Mouse (Mus musculus): ENCODE measurements around the gene Gmnn.

Gmnn gene

DNA sequence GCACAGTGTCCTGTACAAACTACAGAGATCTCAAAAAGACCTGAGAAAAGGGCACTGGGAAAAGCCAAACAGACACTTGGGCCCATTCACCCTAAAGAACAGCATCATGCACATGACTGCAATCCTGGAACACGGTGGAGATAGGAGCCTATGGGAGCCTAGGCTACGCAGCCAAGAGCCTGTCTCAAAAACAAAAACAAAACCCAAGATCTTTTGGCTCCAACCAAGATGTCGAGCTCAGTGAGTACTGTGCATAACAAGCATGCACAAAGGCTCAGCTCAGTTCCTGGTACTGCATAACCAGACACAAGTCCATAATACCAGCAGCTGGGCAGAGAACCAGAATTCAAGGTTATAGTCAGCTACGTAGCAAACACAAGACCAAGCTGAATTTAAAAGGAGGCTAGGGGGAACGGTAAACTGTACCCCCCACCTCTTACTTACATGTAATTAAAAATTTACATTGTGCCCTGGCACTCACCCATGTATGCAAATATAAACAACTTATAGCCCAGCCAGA is 1.3 kb downstream of the Gmnn start:
- no peak for DNase-seq

DNA sequence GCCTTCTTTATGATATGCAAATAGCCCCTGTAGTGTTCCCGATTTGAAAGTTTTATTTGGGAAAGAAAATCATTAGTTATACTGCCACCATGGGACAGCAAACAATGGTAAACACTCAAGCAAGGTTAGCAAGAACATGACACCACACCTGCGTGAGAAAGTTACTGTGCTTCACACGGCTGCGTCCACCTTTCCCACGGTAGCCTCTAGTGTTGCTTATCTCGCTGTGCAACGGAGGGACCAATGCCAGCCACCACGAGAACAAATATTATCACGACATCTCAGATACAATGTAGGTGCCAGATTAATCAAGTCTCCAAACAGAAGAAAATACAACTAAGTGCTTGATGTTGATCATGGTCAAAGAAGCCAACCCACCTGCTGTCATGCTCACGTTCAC is 2.3 kb downstream of the Gmnn start:
- no peak for DNase-seq

- no peak for DNase-seq
Measured at GRCm38 (mm10) chr13:24757820-24758564, 3.7 kb downstream of the Gmnn start.

GRCm38 (mm10) chr13:24756756-24757155 is 5.0 kb downstream of the Gmnn start:
- DNase-seq = no peak

DNA sequence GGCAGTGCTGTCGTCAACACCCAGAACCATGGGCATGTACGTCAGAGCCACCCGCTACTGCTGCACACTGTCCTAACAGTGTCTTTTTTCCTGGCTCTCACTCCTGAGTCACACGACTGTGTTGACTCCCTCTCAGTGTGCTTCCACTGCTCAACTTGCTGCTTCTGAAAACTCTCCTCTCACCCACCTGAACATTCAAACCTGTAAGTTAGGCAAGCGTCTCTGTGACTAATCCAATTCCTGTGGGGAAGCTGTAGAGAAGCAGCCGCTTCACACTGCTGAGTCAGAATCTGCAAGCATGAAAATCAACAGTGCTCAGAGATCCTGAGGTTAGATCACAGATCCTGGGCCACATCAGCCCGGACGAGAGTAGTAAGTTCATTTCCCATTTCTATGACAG is 10.3 kb downstream of the Gmnn start:
- no peak for DNase-seq

DNA sequence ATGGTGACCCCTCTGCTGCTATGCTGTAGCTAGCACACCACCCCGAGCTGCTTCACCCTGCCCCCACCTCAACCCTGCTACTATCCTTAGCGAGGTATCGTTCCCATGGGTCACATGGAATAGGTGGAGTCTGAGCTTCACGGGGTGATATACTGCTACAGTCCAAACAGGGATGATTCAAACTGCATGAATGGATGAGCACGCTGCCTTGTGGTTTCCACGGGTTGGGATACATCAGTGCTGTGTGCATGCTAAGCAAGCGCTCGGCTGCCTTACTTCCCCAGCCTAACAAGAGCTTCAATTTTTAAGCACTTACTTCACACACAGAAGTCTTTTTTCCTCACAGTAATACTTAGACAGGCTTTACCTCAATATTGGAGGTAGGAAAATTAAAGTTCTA is 10.9 kb downstream of the Gmnn start:
- no peak for DNase-seq

DNA sequence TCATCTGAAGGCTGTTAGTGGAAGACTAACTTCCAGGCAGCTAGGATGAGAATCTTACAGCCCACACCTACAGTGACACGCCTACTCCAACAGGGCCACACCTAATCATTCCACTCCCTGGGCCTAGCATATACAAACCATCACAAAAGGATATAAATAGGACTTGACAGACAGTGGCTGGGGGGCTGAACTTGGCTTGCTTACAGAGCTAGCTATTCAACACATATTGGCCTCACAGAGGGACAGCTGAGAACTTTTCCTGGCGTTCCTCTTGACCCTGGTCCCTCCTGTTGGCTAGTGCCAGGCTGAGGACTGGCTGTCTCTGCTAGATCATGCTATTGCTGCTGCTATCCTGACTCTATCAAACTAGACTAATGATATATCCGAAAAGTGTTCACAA is 13.9 kb downstream of the Gmnn start:
- DNase-seq = no peak

DNA sequence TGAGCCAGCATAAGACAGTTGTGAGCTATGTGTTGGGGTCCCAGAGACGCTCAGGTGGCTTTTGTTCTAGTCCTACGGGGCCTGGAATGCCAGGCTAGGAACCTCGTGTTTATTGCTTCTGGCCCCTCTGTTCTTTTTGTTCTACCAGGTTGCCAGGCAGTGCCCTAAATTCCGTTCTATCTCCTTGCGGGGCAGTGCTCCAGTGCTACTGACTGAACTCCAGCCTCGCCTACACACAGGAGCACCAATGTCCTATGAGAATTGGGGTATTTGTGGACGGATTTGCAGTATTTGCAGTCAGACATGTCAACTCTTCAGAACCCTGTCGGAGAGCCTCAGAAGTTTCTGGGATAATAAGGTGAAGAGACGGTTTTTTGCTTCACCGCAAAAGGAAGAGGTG is 20.7 kb downstream of the Gmnn start, which contains the start of gene Armh2:
Gene Armh2, plus strand, starts transcription at position 205 of the 400 bp plus-strand sequence.
- DNase-seq = no peak

GRCm38 (mm10) chr13:24735608-24736131 is 26.1 kb downstream of the Gmnn start:
- no peak for DNase-seq

- no peak for DNase-seq
Measured at GRCm38 (mm10) chr13:24734502-24734901, 27.2 kb downstream of the Gmnn start.

GRCm38 (mm10) chr13:24729128-24729527 is 32.6 kb downstream of the Gmnn start:
- DNase-seq = no peak

GRCm38 (mm10) chr13:24724395-24724759 is 37.3 kb downstream of the Gmnn start:
- DNase-seq = no peak

- DNase-seq = peak; percentile 28
Measured at GRCm38 (mm10) chr13:24723699-24724394, 37.9 kb downstream of the Gmnn start.

DNA sequence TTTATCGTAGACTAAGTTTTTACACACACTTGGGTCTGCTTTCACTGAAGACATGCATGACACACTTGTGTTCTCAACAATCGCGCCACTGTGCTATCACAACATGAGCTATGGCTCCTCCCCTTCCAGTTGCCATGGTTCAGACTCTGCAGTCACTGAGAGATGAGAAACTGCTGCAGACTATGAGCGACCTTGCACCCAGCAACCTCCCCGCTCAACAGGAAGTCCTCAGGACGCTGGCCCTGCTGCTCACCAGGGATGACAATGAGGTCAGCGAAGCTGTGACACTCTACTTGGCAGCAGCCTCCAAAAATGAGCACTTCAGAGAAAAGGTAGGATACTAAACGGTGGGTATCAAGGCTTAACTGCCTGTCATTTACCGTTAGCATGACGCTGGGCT is 40.2 kb downstream of the Gmnn start:
- DNase-seq = peak; percentile 36

DNA sequence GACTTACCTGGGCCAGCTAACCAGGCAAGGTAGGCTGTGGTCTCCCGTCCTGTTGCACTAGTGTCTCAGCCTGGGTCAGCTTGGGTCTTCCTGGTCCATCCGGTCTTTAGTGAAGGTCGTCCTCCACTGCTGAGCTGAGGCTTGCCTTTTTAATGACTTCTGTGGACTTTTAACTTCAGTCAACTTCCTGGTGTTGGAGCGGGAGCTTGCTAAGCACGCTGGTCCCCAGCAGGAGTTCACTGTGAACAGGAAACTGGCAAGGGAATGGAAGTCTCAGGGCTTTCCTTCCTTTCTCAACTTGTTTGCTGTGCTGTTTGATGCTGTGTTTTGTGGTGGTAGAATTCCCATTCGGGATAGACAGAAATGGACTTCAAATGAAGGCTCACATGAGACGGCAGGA is 44.0 kb downstream of the Gmnn start:
- peak; percentile 22 for DNase-seq

DNA sequence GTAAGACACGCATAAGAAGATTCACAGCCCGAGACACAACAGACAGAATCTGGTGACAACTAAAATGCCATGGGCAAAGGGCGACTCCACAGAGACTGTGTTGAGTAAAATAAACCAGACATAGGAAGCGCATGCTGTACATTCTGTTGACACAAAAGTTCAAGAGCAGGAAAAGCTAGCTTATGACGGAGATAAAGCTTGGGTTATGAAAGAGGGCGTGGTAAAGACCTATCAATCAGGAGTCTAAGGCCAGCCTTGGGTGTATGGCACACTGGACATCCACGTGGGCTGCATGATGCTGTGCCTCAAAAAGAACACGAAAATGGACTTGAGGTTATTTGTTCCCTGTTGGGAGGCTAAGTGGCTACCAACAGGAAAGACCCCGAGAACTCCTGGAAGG is 45.3 kb downstream of the Gmnn start:
- DNase-seq = no peak

DNA sequence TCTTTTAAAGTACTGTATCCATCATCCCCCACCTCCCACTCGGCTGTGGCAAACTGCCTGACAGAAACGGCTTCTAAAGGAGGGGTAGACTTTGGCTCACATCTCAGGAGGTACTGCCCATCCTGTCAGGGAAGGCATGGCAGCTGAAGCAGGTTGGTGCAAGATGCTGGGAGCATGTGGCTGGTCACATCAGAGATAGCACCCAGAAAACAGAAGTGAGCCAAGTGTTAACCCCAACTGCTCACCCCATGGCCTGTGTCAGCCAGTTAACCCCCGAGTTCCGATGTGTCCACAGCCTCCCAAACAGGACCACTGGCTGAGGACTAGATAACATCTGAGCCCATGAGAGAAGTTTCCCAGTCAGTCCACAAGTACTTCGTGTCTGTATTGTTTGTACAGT is 46.1 kb downstream of the Gmnn start:
- no peak for DNase-seq

GRCm38 (mm10) chr13:24714360-24714885 is 47.3 kb downstream of the Gmnn start:
- DNase-seq = peak; percentile 32

GRCm38 (mm10) chr13:24713434-24714000 is 48.2 kb downstream of the Gmnn start:
- peak; percentile 93 for DNase-seq

DNA sequence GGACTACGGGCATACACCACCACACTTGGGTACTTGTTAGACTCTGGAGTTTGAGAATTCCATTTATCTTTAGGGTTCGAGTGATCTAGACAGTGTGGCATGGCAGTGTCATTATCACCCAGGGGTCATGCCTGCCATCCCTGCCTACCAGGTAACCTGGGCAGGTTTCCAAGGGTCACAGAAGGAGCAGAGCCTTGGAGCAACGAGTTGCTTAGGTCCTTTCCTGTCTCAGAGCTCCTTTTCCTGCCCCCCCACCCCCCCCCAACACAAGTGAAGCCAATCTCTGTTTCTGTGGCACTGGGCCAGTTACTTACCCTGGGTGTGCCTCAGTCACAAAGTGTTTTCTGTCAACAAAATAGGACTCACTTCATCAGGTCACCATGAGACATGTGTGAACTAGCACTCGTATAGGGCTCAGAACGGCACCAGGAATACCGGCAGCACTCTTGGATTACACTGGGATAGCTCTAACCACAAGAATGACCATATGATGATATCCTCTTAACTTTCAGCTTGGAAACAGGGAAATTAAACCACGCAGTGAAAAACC is 49.1 kb downstream of the Gmnn start:
- peak; percentile 27 for DNase-seq

DNA sequence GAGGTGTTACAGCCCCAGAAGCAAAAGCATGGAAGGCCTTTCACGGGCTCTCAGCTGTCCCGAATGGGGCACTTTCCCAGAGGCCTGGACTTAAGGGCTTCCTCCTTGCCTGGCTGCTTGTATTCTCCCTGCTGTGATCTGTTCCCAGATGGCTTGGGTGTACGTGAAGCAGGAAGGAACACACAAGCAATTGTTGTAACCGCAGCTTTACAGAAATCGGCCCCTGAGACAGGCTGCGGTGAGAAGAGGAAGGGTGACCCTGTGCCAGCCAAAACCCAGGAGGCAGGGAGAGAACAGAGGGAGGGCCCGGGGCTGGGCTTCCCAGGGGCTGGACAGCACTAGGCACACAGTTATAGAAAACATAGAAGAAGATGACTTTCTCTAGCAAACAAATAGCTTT is 50.8 kb downstream of the Gmnn start:
- DNase-seq = no peak

DNA sequence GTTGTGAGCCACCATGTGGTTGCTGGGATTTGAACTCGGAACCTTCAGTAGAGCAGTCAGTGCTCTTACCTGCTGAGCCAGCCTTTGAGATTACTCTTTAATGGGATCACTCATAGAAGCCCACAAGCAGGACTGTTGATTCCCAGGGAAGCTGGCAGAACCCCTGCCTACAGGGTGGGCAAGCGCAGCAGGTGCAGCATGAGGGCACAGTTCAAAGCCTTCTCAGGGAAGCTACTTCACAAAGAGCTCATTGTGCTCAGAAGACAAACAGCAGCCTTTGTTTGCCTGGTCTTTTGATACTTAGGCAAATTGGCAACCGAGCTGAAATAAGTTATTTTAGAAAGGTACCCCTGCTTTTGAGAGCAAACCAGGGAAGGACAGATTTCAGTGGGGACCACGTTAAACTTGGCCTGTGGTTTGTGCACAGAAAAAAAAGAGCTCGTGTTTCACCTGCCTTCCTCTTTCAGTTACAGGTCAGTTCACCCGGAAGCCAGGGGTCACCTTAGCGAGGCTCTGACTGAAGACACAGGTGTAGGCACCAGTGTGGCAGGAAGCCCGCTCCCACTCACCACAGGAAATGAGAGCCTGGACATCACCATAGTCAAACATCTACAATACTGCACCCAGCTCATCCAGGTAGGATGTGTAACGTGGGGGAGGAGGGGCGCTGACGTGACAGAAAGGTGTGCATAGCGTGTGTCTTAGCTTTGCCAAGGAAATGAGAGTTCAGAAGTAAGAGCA is 51.9 kb downstream of the Gmnn start:
- DNase-seq = no peak

Measured in kidney, postnatal 10 days (tissue).